Mouse (Mus musculus) lung, adult 2 months (tissue): Measurements from ENCODE around the gene Sox1. TPM values are rescaled to one million over a fixed set of nuclear protein-coding genes. Genes with fewer than 3 reads are reported as not detected.

Experiments used
- DNase-seq: peaks from one replicate; pipeline ENCODE4 v3.0.0; 2022
- H3K4me1 ChIP-seq: fragments of 200-500 bp; 2 replicates; pipeline ENCODE4 v1.6.1; 2011; ENCODE audit warnings: low read length; ENCODE audit not compliant: control insufficient read depth, insufficient read depth
- H3K4me3 ChIP-seq: fragments of 200-500 bp; replicated peaks from 2 replicates; pipeline ENCODE3; 2011; ENCODE audit warnings: low read depth, mild to moderate bottlenecking, control low read depth, low read length; ENCODE audit errors: extremely low read depth
- CTCF ChIP-seq: fragments of 200-500 bp; IDR thresholded peaks from 2 replicates; pipeline ENCODE4 v1.5.1; 2011; ENCODE audit warnings: mild to moderate bottlenecking, low read length, control low read depth; ENCODE audit not compliant: insufficient read depth
- POLR2A ChIP-seq: fragments of 200-500 bp; IDR thresholded peaks from 2 replicates; pipeline ENCODE4 v1.6.1; 2011; ENCODE audit warnings: low read depth, mild to moderate bottlenecking, control low read depth, low read length, borderline replicate concordance; ENCODE audit errors: extremely low read depth
- WGBS: fragments of 180-500 bp; shearing (Covaris S2); methylation state at CpG from one replicate; pipeline ENCODE4 v1.1.7; 2018; 5-methylcytosine and 5-hydroxymethylcytosine counted together
- polyA plus RNA-seq: library from polyadenylated mRNA; depleted of rRNA; stranded (reverse); fragments of >200 nt; gene quantifications from 2 replicates; pipeline ENCODE4 v1.2.3, GENCODE M21; 2012; rRNA removed

The Sox1 gene
- not detected in 2 replicates for polyA plus RNA-seq

GRCm38 (mm10) chr8:12395071-12396031 lies at the start of gene Sox1:
Gene Sox1 (plus strand): TSS chr8:12395295.
- no peak for DNase-seq
- WGBS: 1% methylated on average over 78 of the region's 89 CpGs
- TF ChIP-seq POLR2A (no peak), CTCF (no peak)
- H3K4me1 ChIP-seq: no peaks in the 10 kb centered on the region; the same call in 1 of the 2 replicates
- no peak within 1 kb of the TSS for H3K4me3 ChIP-seq

GRCm38 (mm10) chr8:12345881-12346280 lies 49.2 kb upstream of the Sox1 start:
- no peaks in the 10 kb centered on the region; the same call in 1 of the 2 replicates for H3K4me1 ChIP-seq
- 39% methylated on average over 4 of the region's 4 CpGs for WGBS
- no peak for DNase-seq
- H3K4me3 ChIP-seq: no peak overlapping the region
- TF ChIP-seq POLR2A (no peak), CTCF (no peak)

GRCm38 (mm10) chr8:12346870-12347269 lies 48.2 kb upstream of the Sox1 start:
- WGBS: 77% methylated on average over 11 of the region's 11 CpGs

GRCm38 (mm10) chr8:12348306-12348705 lies 46.8 kb upstream of the Sox1 start:
- H3K4me3 ChIP-seq: no peak overlapping the region
- 77% methylated on average over 1 of the region's 1 CpGs for WGBS
- no peak for TF ChIP-seq CTCF
- TF ChIP-seq POLR2A: no peak

More at GRCm38 (mm10) chr8:12346870-12347269, 48.2 kb upstream of the Sox1 start:
- no peak for DNase-seq
- H3K4me3 ChIP-seq: no peak overlapping the region
- no peaks in the 10 kb centered on the region; the same call in 1 of the 2 replicates for H3K4me1 ChIP-seq
- TF ChIP-seq POLR2A: no peak
- no peak for TF ChIP-seq CTCF

GRCm38 (mm10) chr8:12349591-12349990 lies 45.5 kb upstream of the Sox1 start:
- DNase-seq: no peak
- Histone ChIP-seq H3K4me3 (no peak overlapping the region), H3K4me1 (no peaks in the 10 kb centered on the region; the same call in 1 of the 2 replicates)
- 40% methylated on average over 2 of the region's 2 CpGs for WGBS
- TF ChIP-seq POLR2A: no peak
- no peak for TF ChIP-seq CTCF

More at GRCm38 (mm10) chr8:12348306-12348705, 46.8 kb upstream of the Sox1 start:
- no peak for DNase-seq
- H3K4me1 ChIP-seq: no peaks in the 10 kb centered on the region; the same call in 1 of the 2 replicates

- no peak for DNase-seq
- TF ChIP-seq CTCF (no peak), POLR2A (no peak)
- no peak overlapping the region for H3K4me3 ChIP-seq
- H3K4me1 ChIP-seq: no peaks in the 10 kb centered on the region; the same call in 1 of the 2 replicates
Measured at GRCm38 (mm10) chr8:12351121-12351520, 44.0 kb upstream of the Sox1 start.

GRCm38 (mm10) chr8:12354406-12355025 lies 40.6 kb upstream of the Sox1 start:
- TF ChIP-seq CTCF (no peak), POLR2A (no peak)
- DNase-seq: no peak

GRCm38 (mm10) chr8:12368161-12368560 lies 26.9 kb upstream of the Sox1 start:
- no peaks in the 10 kb centered on the region for H3K4me1 ChIP-seq
- H3K4me3 ChIP-seq: no peak overlapping the region
- TF ChIP-seq CTCF (no peak), POLR2A (no peak)
- 55% methylated on average over 7 of the region's 7 CpGs for WGBS
- DNase-seq: no peak

More at GRCm38 (mm10) chr8:12354406-12355025, 40.6 kb upstream of the Sox1 start:
- H3K4me3 ChIP-seq: no peak overlapping the region
- H3K4me1 ChIP-seq: no peaks in the 10 kb centered on the region; the same call in 1 of the 2 replicates
- WGBS: 55% methylated on average over 10 of the region's 10 CpGs

GRCm38 (mm10) chr8:12368856-12369255 lies 26.2 kb upstream of the Sox1 start:
- Histone ChIP-seq H3K4me3 (no peak overlapping the region), H3K4me1 (no peaks in the 10 kb centered on the region)
- WGBS: 70% methylated on average over 6 of the region's 6 CpGs
- TF ChIP-seq POLR2A (no peak), CTCF (no peak)
- DNase-seq: no peak
